Mouse (Mus musculus): Measurements from ENCODE around the gene Mbl2.
"Not testable (repeated sequence)": the region's sequence is repeated elsewhere in the genome, so short reads cannot be mapped to it uniquely, and the experiment has no call there.

Gene Mbl2

GRCm38 (mm10) chr19:30232691-30233090, at the start of gene Mbl2:
Gene Mbl2 (plus strand): TSS chr19:30232942.
- no peak for DNase-seq (ENCODE audit: low read depth, low spot score)

DNA sequence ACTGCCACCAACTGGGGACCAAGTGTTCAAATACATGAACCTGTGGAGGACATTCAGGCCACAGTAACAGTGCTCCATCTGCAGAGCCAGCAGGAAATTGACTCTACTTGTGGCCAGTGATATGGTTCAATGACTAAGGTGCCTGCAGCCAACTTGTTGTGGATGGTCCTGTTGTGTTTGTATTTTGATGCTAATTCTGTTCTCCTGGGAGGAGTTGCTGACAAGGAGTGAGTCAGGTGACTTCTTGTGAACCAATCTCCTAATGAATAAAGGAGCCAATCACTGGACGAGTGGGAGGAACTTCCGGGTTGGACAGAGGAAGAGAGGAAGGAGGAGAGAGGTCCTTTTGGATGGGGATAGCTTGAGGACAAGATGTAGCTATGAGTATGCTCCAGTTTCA, 47.2 kb upstream of the Mbl2 start:
- no peak for DNase-seq (ENCODE audit: low read depth, low spot score)

- DNase-seq (ENCODE audit: low read depth, low spot score), result no peak
Measured at GRCm38 (mm10) chr19:30187232-30187631, 45.5 kb upstream of the Mbl2 start.

DNA sequence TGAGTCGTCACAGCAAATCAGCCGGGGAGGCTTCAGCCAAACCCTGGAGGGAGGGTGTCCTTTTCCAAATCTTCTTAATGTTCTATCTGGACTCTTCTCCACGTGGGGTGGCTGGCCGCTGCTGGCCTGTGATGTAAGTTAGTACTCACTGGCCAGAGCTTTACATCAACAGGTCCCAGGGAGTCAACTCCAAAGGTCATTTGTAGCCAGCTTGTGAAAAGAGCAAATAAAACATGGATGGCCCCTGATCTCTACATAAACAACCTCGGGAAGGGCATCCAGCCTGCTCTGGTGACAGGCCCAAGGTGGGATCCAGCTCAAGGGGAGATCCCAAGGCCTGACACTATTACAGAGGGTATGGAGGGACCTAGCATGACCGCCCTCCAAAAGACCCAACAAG, 37.7 kb upstream of the Mbl2 start:
- no peak for DNase-seq (ENCODE audit: low read depth, low spot score)

DNA sequence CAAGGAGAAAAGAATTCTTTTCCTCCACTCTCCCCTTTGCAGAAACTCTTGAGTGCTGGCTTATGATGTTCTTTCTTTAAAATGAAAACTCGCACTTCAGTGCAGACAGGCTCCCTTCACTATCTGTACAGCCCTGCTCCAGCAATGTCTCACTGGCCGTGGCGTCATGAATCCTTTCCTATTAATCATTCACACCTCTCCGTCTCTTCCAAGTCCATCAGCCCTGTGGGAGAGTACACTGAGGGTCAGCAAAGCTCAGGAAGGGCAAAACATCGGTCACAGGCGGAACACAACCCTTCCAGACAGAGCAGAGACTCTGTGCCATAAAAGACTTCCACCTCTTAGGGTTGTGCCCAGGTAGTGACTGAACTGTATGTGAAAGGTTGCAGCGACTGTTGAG, 30.6 kb upstream of the Mbl2 start:
- DNase-seq (ENCODE audit: low read depth, low spot score), result no peak

DNA sequence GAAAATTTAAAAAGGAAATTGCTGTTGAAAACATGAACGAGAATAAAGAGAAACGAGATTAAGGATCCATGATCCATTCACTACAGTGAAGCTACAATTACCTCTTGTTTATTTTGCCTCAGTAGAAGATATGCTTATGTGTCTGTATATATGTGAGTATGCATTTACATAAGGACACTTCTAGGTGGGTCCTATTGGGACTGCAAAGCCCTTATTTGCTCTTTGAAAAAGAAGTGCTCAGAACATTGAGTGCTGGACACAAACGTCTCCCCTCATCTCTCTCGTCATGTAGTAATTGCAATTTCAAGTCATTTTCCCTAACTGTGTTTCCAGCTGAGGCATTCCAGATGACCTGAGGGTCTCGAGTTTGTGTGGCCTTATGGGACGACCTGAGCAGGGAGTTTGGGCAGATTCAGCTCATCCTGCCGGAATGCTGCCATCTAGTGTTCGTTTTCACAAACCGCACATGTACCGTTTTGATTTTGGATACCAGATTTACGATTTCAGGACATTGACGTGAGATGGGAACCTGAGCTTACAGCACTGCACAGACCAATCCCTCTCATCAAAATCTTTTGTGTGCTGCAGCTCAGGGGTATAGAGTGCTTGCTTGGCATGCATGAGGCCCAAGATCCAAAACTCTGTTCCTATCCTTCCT, 27.5 kb upstream of the Mbl2 start:
- peak; percentile 34 for DNase-seq (ENCODE audit: low read depth, low spot score)

DNA sequence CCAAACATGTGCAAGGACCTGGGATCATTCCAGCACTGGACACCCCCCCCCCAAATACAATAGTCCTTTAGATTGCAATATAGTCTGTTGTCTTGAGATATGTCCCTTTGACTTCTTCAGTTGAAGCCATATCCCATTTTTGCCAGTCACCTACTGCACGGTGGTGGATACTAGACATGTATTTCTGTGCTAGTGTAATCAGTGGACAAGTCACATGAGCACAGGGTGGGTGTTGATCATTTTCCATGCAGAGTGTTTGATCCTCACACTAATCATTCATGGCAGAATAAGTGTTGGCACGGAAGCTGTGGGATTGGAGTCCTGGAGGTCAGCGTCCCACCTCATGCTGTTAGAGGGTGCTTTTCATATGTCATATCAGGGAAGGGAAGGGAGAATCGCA, 26.9 kb upstream of the Mbl2 start:
- DNase-seq (ENCODE audit: low read depth, low spot score), result no peak

- DNase-seq (ENCODE audit: low read depth, low spot score), result no peak
Measured at GRCm38 (mm10) chr19:30206981-30207380, 25.8 kb upstream of the Mbl2 start.

DNA sequence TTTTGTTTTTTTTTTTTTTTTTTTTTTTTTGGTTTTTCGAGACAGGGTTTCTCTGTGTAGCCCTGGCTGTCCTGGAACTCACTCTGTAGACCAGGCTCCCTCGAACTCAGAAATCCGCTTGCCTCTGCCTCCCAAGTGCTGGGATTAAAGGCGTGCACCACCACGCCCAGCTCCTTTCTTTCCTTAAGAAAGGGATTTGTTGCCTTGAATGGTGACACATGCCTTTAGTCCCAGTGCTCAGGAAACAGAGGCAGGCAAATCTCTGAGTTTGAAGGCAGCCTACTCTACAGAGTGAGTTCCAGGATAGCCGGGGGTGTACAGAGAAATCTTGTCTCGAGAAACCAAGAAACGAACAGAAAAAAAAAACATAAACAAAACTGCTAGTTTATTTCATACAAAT, 23.7 kb upstream of the Mbl2 start:
- DNase-seq (ENCODE audit: low read depth, low spot score), result not testable (repeated sequence)

DNA sequence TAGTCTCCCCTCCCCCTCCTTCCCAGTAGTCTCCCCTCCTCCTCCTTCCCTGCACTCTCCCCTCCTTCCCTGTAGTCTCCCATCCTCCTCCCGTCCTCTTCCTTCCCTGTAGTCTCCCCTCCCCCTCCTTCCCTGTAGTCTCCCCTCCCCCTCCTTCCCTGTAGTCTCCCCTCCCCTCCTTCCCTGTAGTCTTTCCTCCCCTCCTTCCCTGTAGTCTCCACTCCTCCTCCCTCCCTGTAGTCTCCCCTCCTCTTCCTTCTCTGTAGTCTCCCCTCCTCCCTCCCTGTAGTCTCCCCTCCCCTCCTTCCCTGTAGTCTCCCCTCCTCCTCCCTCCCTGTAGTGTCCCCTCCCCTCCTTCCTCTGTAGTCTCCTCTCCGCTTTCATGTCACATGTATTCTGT, 18.7 kb upstream of the Mbl2 start:
- DNase-seq (ENCODE audit: low read depth, low spot score), result no peak

DNA sequence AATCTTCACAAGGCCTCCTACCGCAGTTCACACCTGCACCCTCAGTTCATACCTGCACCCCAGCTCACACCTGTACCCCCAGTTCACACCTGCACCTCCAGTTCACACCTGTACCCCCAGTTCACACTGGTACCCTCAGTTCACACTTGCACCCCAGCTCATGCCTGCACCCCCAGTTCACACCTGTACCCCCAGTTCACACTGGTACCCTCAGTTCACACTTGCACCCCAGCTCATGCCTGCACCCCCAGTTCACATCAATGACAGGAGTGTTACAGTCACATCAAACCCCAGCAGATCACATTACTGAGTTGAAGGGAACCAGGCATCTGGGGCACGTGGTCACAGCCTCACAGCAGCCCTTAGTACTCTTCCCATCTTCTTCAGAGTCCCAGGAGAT, 17.0 kb upstream of the Mbl2 start:
- DNase-seq (ENCODE audit: low read depth, low spot score), result not testable (repeated sequence)

- no peak for DNase-seq (ENCODE audit: low read depth, low spot score)
Measured at GRCm38 (mm10) chr19:30216186-30216585, 16.6 kb upstream of the Mbl2 start.

GRCm38 (mm10) chr19:30217335-30217734, 15.4 kb upstream of the Mbl2 start:
- DNase-seq (ENCODE audit: low read depth, low spot score), result peak; percentile 37

DNA sequence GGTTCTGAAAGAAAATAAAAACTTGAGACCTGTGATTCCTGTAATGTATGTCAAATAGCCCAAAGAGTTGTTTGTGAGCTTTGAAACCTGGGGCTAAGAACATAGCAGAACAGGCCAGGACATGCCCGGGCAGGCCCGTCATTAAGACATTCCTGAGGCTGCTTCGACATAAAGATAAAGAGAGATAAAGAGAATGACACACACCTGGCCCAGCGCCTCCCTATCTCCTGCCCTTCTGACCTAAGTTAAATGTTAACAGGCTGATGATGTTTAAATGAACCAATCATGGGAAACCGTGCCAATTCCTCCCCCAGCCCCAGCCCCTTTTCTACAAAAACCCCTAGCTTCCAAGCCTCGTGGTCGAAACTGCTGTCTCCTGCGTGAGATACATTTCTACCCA, 10.1 kb upstream of the Mbl2 start:
- DNase-seq (ENCODE audit: low read depth, low spot score), result not testable (repeated sequence)

- DNase-seq (ENCODE audit: low read depth, low spot score), result no peak
Measured at GRCm38 (mm10) chr19:30229477-30229876, 3.3 kb upstream of the Mbl2 start.

DNA sequence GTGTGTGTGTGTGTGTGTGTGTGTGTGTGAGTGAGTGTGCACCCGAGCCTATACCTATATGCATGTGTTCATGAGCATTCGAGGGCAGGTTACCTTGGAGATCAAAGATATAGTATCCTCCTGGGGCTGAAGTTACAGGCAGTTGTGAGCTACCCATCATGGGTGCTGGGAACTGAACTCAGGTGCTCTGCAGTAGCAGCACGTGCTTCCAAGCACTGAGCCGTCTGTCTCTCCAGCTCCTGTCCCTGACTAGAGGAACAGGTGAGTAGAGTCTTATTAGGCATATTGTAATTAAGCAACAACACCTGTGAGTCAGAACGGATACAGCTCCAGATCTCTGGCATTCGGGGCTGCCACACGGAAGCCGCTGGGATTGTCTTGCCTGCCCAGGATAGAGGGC, 1.7 kb downstream of the Mbl2 start:
- DNase-seq (ENCODE audit: low read depth, low spot score), result no peak

DNA sequence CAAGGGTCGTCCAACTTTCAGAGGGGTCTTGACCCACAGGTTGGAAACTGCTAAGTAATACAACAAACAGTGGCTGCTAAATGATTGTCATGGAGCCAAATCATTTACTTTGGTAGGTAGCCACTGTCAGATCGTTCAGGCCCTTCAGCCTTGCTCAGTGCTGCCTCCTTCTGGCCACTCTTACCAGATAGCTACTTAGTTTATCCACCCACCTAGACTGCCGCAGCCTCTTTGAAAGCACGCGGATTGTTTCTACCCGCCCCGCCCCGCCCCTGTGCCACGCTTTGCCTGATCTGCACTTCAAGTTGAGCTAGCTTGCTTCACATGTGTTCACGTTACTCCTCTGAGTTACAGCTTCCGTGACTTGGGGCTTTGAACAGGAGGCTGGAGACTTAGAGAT, 14.6 kb downstream of the Mbl2 start:
- peak; percentile 28 for DNase-seq (ENCODE audit: low read depth, low spot score)

- peak; percentile 54 for DNase-seq (ENCODE audit: low read depth, low spot score)
Measured at GRCm38 (mm10) chr19:30248822-30249221, 16.1 kb downstream of the Mbl2 start.

- DNase-seq (ENCODE audit: low read depth, low spot score), result no peak
Measured at GRCm38 (mm10) chr19:30252253-30252652, 19.5 kb downstream of the Mbl2 start.

DNA sequence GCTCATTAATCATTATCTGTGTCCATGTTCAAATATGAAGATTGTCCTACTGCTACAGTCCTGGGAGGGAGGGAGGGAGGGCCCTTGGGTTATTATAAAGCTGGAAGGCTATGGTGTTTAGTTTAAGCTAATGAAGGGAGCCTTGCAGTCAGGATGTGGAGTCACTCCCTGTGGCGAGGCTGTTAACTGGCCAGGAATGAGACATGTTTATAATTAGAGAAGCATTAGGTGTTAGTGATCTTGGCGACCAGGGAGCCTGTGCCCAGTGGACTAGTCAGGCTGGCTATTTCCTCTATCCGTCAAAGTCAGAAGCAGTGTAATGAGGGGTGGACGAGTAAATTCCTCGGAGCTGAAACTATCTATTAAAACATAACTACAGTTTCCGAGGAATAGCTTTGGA, 23.6 kb downstream of the Mbl2 start:
- DNase-seq (ENCODE audit: low read depth, low spot score), result no peak

DNA sequence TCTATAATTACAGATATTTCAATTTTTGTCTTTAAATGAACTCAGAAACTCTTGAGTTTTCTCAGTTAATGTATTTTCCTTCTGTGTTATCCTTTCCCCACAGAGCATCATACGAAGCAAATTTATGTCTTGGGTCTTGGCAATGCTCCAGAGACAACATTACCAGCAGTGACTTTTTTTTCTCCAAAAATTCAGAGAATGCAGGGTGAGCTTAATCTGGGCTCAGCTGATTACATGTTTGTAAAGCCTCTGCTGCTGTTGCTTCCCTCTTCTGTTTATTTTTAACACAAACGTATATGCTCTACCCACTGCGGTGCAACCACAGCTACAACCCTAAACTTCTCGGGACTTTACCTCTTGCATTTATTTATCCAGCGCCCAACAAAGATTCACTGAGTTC, 48.4 kb downstream of the Mbl2 start:
- no peak for DNase-seq (ENCODE audit: low read depth, low spot score)

DNA sequence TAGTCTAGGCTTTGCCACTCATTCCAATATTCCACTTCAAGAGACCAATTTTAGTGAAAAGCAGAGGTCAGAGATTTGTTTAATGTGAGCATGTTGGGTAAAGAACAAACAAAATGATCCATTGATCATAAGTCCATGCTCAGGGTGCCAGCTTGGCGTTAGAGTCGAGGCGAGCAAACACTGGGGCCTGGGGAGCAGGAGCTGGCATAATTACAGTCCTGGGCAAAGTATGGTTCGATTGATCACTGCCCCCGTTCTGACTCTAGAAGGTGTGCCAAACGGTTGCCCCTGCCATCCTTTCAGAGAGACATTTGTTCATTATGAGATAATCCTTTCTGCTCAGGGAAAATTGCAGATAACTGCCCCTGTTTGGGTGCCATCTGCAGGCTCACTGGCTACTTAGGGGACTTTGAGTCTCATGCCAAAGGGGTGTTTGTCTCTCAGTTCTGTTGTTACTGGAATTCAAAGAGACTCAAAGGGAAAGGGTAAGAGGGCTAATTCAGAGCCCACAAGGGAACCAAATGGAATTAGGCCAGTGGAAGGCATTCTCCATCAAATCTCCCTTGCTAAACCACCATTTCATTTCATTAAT, 55.3 kb downstream of the Mbl2 start:
- DNase-seq (ENCODE audit: low read depth, low spot score), result peak; percentile 5

All from retina, postnatal 7 days (tissue).